In the genomic region with DNA sequence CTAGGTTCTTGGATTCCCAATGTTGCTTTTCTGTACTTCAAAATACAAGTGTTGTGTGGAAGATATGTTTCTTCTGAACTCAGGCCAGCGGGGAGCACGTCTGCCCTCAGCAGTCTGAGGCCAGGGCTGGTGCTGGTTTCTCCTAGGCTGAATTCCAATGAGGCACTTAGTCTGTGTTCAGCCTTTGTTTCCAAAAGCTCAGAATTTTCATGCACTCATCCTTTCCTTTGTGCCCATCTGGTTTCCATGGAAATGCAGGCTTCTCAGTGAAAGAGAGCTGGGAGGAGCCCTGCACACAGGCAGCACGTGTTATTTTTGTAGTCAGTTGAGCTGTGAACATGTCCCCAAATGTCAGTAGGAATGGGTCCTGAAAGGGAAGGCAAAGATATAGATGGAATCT, we compare ENCODE assay signal across 8 mouse cellular contexts.
A peak's percentile ranks its signal among the peaks of the same experiment; 100 is the strongest.
DNase-seq lines count a peak whose midpoint lies in the region.
"Had no signal": no experiment of that assay in that cellular context is flagged by ENCODE, and none has a peak within 500 bp of the region (broad histone marks: within the 10 kb centered on the region; RNA-seq: fewer than 3 reads in every experiment).

No protein-coding gene starts in this region.

- no peak overlapping the region for H3K4me3 ChIP-seq in hindbrain, embryonic 10.5 days

- 14% methylated on average over 3 of the region's 3 CpGs for WGBS in hindbrain, embryonic 10.5 days

- H3K9me3 ChIP-seq in hindbrain, embryonic 10.5 days, result no peaks in the 10 kb centered on the region

- no peaks in the 10 kb centered on the region for H3K36me3 ChIP-seq in hindbrain, embryonic 10.5 days

- H3K4me1 ChIP-seq in hindbrain, embryonic 10.5 days (replicated peaks), result peaks cover 19% of the 10 kb centered on the region

- DNase-seq in embryo, embryonic 9.5 days (ENCODE audit: extremely low spot score), result peak; percentile 61
- peak; percentile 69 for DNase-seq in hindbrain, embryonic 10.5 days (ENCODE audit: low spot score)
- DNase-seq in mesoderm, embryonic 11.5 days (ENCODE audit: low read depth, low spot score), result peak; percentile 79
- DNase-seq in right cerebral cortex, postnatal 10 days (ENCODE audit: low spot score in 2 of 2), result peak; percentile 50 to 70
- no peak for DNase-seq in thymus, postnatal 25 days
- DNase-seq in thymus, postnatal 0 days (ENCODE audit: low spot score), result no peak
- no peak for DNase-seq in liver

- H3K27me3 ChIP-seq in hindbrain, embryonic 10.5 days (ENCODE audit: insufficient read depth, poor library complexity, severe bottlenecking), result no peaks in the 10 kb centered on the region

- peak overlapping the region; percentile 8; the same call in 1 of the 2 replicates for H3K27ac ChIP-seq in hindbrain, embryonic 10.5 days
- H3K27ac ChIP-seq: macrophage had no signal

Comparison
In these comparisons a context has a peak if more than half of its experiments do, and no peak if none do; other contexts are left out.
1. DNase-seq: peak in embryo, embryonic 9.5 days (single experiment), hindbrain, embryonic 10.5 days (single experiment), mesoderm, embryonic 11.5 days (single experiment) and right cerebral cortex, postnatal 10 days (2 of 2); none in thymus, postnatal 25 days (single experiment), thymus, postnatal 0 days (single experiment) and liver (single experiment).